24 mouse cellular contexts compared by ENCODE assay signal in the genomic region with DNA sequence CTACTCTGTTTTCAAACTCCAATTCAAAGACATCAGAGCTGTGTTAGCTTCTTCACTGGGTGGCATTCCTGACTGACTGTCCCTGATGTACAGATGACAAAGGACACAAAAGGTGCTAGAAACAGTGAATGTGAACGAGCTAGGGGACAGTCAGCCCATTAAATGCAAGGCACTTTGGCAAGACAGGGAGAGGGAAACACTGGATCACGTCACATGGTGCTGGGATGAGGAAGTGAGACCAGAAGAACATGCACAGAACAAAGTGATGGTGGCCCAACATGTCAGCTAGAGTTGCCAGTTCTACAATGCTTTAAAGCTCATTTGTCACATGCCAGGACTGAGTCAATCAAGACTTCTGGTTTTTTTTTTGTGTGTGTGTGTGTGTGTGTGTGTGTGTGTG.
DNase-seq lines count a peak whose midpoint lies in the region; ATAC-seq lines count a peak whose summit lies in the region.
"Had no signal": no experiment of that assay in that cellular context is flagged by ENCODE, and none has a peak within 500 bp of the region (broad histone marks: within the 10 kb centered on the region; RNA-seq: fewer than 3 reads in every experiment).

No protein-coding gene starts in this region.

- H3K4me3 ChIP-seq in megakaryocyte, embryonic 14.5 days (replicated peaks): peak overlapping the region; percentile 8
- H3K4me3 ChIP-seq: embryonic facial prominence, embryonic 13.5 days; embryonic facial prominence, embryonic 15.5 days; erythroblast, embryonic 14.5 days; forebrain, embryonic 10.5 days; forebrain, embryonic 12.5 days had no signal

- DNase-seq in right cerebral cortex, postnatal 25 days: no peak
- no peak for DNase-seq in adrenal gland, postnatal 10 days
- no peak for DNase-seq in left cerebral cortex, postnatal 10 days (ENCODE audit: extremely low spot score in 1 of 2, low spot score in 2 of 2)
- DNase-seq: adrenal gland, adult 8-10 months; adrenal gland, postnatal 25 days; cerebellum, adult 11 months; cerebellum, adult 18-20 months; cerebellum, adult 8-10 months; cerebellum, adult 9-11 months; cerebellum, postnatal 14 days; cerebellum, postnatal 36 days; embryo, embryonic 11 days had no signal

- intact Hi-C loops in left cerebral cortex, postnatal 10 days (cut with DNase I): no loop called here

- peak; percentile 71 for ATAC-seq in granulocyte monocyte progenitor cell, adult 5-6 weeks (replicated peaks; ENCODE audit: poor library complexity, severe bottlenecking)
- ATAC-seq: activated CD4-positive, CD25-positive, alpha-beta regulatory T cell, adult 4 months; forebrain, embryonic 14.5 days; forebrain, embryonic 16.5 days; Patski had no signal

- no peaks in the 10 kb centered on the region for H3K4me1 ChIP-seq in megakaryocyte, embryonic 14.5 days
- H3K4me1 ChIP-seq: embryonic facial prominence, embryonic 15.5 days; forebrain, embryonic 10.5 days; forebrain, embryonic 12.5 days had no signal

- no peaks in the 10 kb centered on the region for H3K27me3 ChIP-seq in megakaryocyte, embryonic 14.5 days (replicated peaks)
- H3K27me3 ChIP-seq: embryonic facial prominence, embryonic 13.5 days; embryonic facial prominence, embryonic 15.5 days; forebrain, embryonic 12.5 days; Patski had no signal

- no peaks in the 10 kb centered on the region for H3K9me3 ChIP-seq in megakaryocyte, embryonic 14.5 days
- H3K9me3 ChIP-seq: embryonic facial prominence, embryonic 13.5 days; embryonic facial prominence, embryonic 15.5 days; forebrain, embryonic 10.5 days; forebrain, embryonic 12.5 days had no signal

- H3K36me3 ChIP-seq in megakaryocyte, embryonic 14.5 days (replicated peaks; ENCODE audit: low read length): no peaks in the 10 kb centered on the region
- H3K36me3 ChIP-seq: G1E had no signal
